Mouse (Mus musculus) intestine, postnatal 0 days (tissue): Measurements from ENCODE around the gene Ankrd13d. TPM values are rescaled to one million over a fixed set of nuclear protein-coding genes. Genes with fewer than 3 reads are reported as not detected.

Source experiments
- ATAC-seq: fragments of 200-750 bp; cut with Nextera tagmentation; 2 replicates; pipeline ENCODE4 v1.8.0; 2017; ENCODE audit warnings: mild to moderate bottlenecking, moderate TSS enrichment, moderate library complexity
- H3K27ac ChIP-seq: fragments of 300-500 bp; sonication (generic); 2 replicates; pipeline ENCODE4 v1.5.1; 2014; ENCODE audit warnings: mild to moderate bottlenecking, low read depth, low read length, moderate library complexity
- H3K27me3 ChIP-seq: fragments of 300-500 bp; sonication (generic); replicated peaks from 2 replicates; pipeline ENCODE4 v1.6.1; 2014; ENCODE audit warnings: low read length, mixed read lengths; ENCODE audit not compliant: control insufficient read depth, insufficient read depth
- H3K36me3 ChIP-seq: fragments of 300-500 bp; sonication (generic); 2 replicates; pipeline ENCODE4 v1.6.1; 2014; ENCODE audit warnings: mild to moderate bottlenecking, moderate library complexity; ENCODE audit not compliant: control insufficient read depth, insufficient read depth
- H3K4me1 ChIP-seq: fragments of 300-500 bp; sonication (generic); replicated peaks from 2 replicates; pipeline ENCODE4 v1.6.1; 2014; ENCODE audit warnings: antibody characterized with exemption, low read length, mixed read lengths; ENCODE audit not compliant: control insufficient read depth, insufficient read depth
- H3K4me2 ChIP-seq: fragments of 300-500 bp; sonication (generic); replicated peaks from 2 replicates; pipeline ENCODE4 v1.6.1; 2014; ENCODE audit warnings: low read depth, mild to moderate bottlenecking, moderate library complexity
- H3K4me3 ChIP-seq: fragments of 300-500 bp; sonication (generic); 2 replicates; pipeline ENCODE4 v1.5.1; 2014; ENCODE audit warnings: low read depth, low read length
- H3K9ac ChIP-seq: fragments of 300-500 bp; sonication (generic); 2 replicates; pipeline ENCODE4 v1.6.1; 2014; ENCODE audit warnings: mild to moderate bottlenecking, low read depth, low read length
- H3K9me3 ChIP-seq: fragments of 300-500 bp; sonication (generic); 2 replicates; pipeline ENCODE4 v1.6.1; 2016; ENCODE audit warnings: mixed run types; ENCODE audit not compliant: control insufficient read depth
- CTCF ChIP-seq: sonication (generic); IDR thresholded peaks from 2 replicates; pipeline ENCODE4 v1.5.1; 2016; ENCODE audit warnings: low read depth, mild to moderate bottlenecking, control low read depth, antibody characterized with exemption, moderate library complexity
- WGBS: fragments of 180-500 bp; shearing (Covaris S2); extraction: QIAGEN DNeasy Blood & Tissue Kit; methylation state at CpG from one replicate; pipeline ENCODE4 v1.1.7; 2014; 5-methylcytosine and 5-hydroxymethylcytosine counted together
- polyA plus RNA-seq: library from polyadenylated mRNA; unstranded; fragments of >200 nt; fragmentation: Nextera tagmentation; extraction: Ambion mirVana; gene quantifications from 2 replicates; pipeline ENCODE4 v1.2.1, GENCODE M21; 2015

Gene Ankrd13d
- polyA plus RNA-seq, 1 experiment from 2014 or later = 2.0 TPM

- no peak overlapping the region for H3K27ac ChIP-seq
- H3K36me3 ChIP-seq = peaks cover 81% of the 10 kb centered on the region
- ATAC-seq = no peak
- 66% methylated on average over 3 of the region's 3 CpGs for WGBS
- no peaks in the 10 kb centered on the region for H3K27me3 ChIP-seq
- H3K9ac ChIP-seq = no peak overlapping the region
- H3K4me3 ChIP-seq = no peak overlapping the region
- no peak for TF ChIP-seq CTCF
- H3K4me1 ChIP-seq = no peaks in the 10 kb centered on the region
- no peaks in the 10 kb centered on the region for H3K9me3 ChIP-seq
- no peak overlapping the region for H3K4me2 ChIP-seq
Measured at GRCm38 (mm10) chr19:4326106-4326505, 43.2 kb upstream of the Ankrd13d start.

- H3K4me1 ChIP-seq = no peaks in the 10 kb centered on the region
- no peak overlapping the region for H3K27ac ChIP-seq
- no peak overlapping the region for H3K4me2 ChIP-seq
- no peaks in the 10 kb centered on the region for H3K9me3 ChIP-seq
- no peak overlapping the region for H3K9ac ChIP-seq
- H3K4me3 ChIP-seq = no peak overlapping the region
- WGBS = 95% methylated on average over 3 of the region's 3 CpGs
- ATAC-seq = no peak
- TF ChIP-seq CTCF = no peak
- H3K27me3 ChIP-seq = no peaks in the 10 kb centered on the region
- peaks cover 92% of the 10 kb centered on the region for H3K36me3 ChIP-seq
Measured at GRCm38 (mm10) chr19:4322134-4322533, 39.2 kb upstream of the Ankrd13d start.

- no peak overlapping the region for H3K4me3 ChIP-seq
- no peak overlapping the region for H3K4me2 ChIP-seq
- no peaks in the 10 kb centered on the region for H3K9me3 ChIP-seq
- TF ChIP-seq CTCF = no peak
- peaks cover 89% of the 10 kb centered on the region for H3K36me3 ChIP-seq
- H3K9ac ChIP-seq = no peak overlapping the region
- WGBS = 100% methylated on average over 1 of the region's 1 CpGs
- no peaks in the 10 kb centered on the region for H3K27me3 ChIP-seq
- H3K27ac ChIP-seq = no peak overlapping the region
- no peak for ATAC-seq
- no peaks in the 10 kb centered on the region for H3K4me1 ChIP-seq
Measured at GRCm38 (mm10) chr19:4321622-4322021, 38.7 kb upstream of the Ankrd13d start.

GRCm38 (mm10) chr19:4319272-4319671, 36.3 kb upstream of the Ankrd13d start:
- Histone ChIP-seq H3K4me2 (no peak overlapping the region), H3K4me3 (no peak overlapping the region), H3K4me1 (no peaks in the 10 kb centered on the region), H3K9me3 (no peaks in the 10 kb centered on the region), H3K36me3 (peaks cover 68% of the 10 kb centered on the region), H3K9ac (no peak overlapping the region), H3K27ac (no peak overlapping the region), H3K27me3 (no peaks in the 10 kb centered on the region)
- WGBS = 70% methylated on average over 4 of the region's 4 CpGs
- no peak for TF ChIP-seq CTCF
- ATAC-seq = no peak

GRCm38 (mm10) chr19:4317181-4317580, 34.2 kb upstream of the Ankrd13d start:
- WGBS = 91% methylated on average over 3 of the region's 3 CpGs
- ATAC-seq = no peak
- Histone ChIP-seq H3K27ac (no peak overlapping the region), H3K4me1 (no peaks in the 10 kb centered on the region), H3K4me3 (no peak overlapping the region), H3K9me3 (no peaks in the 10 kb centered on the region), H3K27me3 (no peaks in the 10 kb centered on the region), H3K4me2 (no peak overlapping the region), H3K9ac (no peak overlapping the region), H3K36me3 (peaks cover 49% of the 10 kb centered on the region)
- TF ChIP-seq CTCF = no peak

GRCm38 (mm10) chr19:4315223-4315944, 32.4 kb upstream of the Ankrd13d start:
- Histone ChIP-seq H3K4me1 (no peaks in the 10 kb centered on the region), H3K36me3 (peaks cover 35% of the 10 kb centered on the region), H3K9me3 (no peaks in the 10 kb centered on the region), H3K27me3 (no peaks in the 10 kb centered on the region), H3K4me3 (no peak overlapping the region), H3K4me2 (no peak overlapping the region), H3K9ac (no peak overlapping the region), H3K27ac (0 out of 2 replicates have a peak overlapping the region, but pooled peaks have one; percentile 15)
- WGBS = 49% methylated on average over 6 of the region's 6 CpGs
- no peak for TF ChIP-seq CTCF
- ATAC-seq = peak; percentile 24; the same call in 1 of the 2 replicates
